In genomic region chr11:97343619-97344018, GRCm38 (mm10) we compare ENCODE assay signal across 9 mouse cellular contexts. TPM values are rescaled to one million over a fixed set of nuclear protein-coding genes. Genes with fewer than 3 reads are reported as not detected.
DNase-seq lines count a peak whose midpoint lies in the region; ATAC-seq and TF ChIP-seq lines count a peak whose summit lies in the region.
"Had no signal": no experiment of that assay in that cellular context is flagged by ENCODE, and none has a peak within 500 bp of the region (broad histone marks: within the 10 kb centered on the region; RNA-seq: fewer than 3 reads in every experiment).

No protein-coding gene starts in this region.

- peaks cover 70% of the 10 kb centered on the region for H3K27me3 ChIP-seq in G1E (ENCODE audit: insufficient read depth, low read length)
- no peaks in the 10 kb centered on the region for H3K27me3 ChIP-seq in limb, embryonic 13.5 days

- no peak overlapping the region for H3K27ac ChIP-seq in limb, embryonic 13.5 days
- H3K27ac ChIP-seq: midbrain, embryonic 12.5 days had no signal

- WGBS in limb, embryonic 13.5 days: 22% methylated on average over 17 of the region's 17 CpGs

- H3K9me3 ChIP-seq in G1E (replicated peaks): no peaks in the 10 kb centered on the region
- no peaks in the 10 kb centered on the region for H3K9me3 ChIP-seq in limb, embryonic 13.5 days
- H3K9me3 ChIP-seq: midbrain, embryonic 12.5 days had no signal

- peaks cover 20% of the 10 kb centered on the region for H3K4me1 ChIP-seq in G1E (ENCODE audit: insufficient read depth, low read depth, low read length)
- peaks cover 14% of the 10 kb centered on the region for H3K4me1 ChIP-seq in limb, embryonic 13.5 days
- H3K4me1 ChIP-seq: midbrain, embryonic 12.5 days had no signal

- H3K9ac ChIP-seq in limb, embryonic 13.5 days: 0 out of 2 replicates have a peak overlapping the region, but pooled peaks have one; percentile 35
- H3K9ac ChIP-seq: midbrain, embryonic 12.5 days had no signal

- DNase-seq in gastrocnemius, adult 18-20 months (ENCODE audit: low spot score): peak; percentile 47
- no peak for DNase-seq in gastrocnemius, postnatal 4 days (ENCODE audit: low spot score in 2 of 2)
- DNase-seq in G1E (ENCODE audit: low spot score) (peak; percentile 43), MN1 (ENCODE audit: low spot score) (no peak)
- DNase-seq in naive thymus-derived CD4-positive, alpha-beta T cell, adult 2 months (ENCODE audit: low read depth): peak; percentile 73
- DNase-seq in Muller cell, postnatal 12 days (ENCODE audit: inconsistent ontology term): no peak

- H3K4me3 ChIP-seq in G1E (ENCODE audit: low read depth, low read length): peak overlapping the region; percentile 37; the same call in 1 of the 2 replicates
- no peak overlapping the region for H3K4me3 ChIP-seq in limb, embryonic 13.5 days
- H3K4me3 ChIP-seq: midbrain, embryonic 12.5 days had no signal

- ATAC-seq in G1E (ENCODE audit: extremely low read depth, insufficient number of reproducible peaks, low FRiP score, poor library complexity, severe bottlenecking): no peak
- ATAC-seq in granulocyte monocyte progenitor cell, adult 5-6 weeks (replicated peaks; ENCODE audit: poor library complexity, severe bottlenecking): peak; percentile 84
- no peak for ATAC-seq in limb, embryonic 13.5 days (ENCODE audit: low FRiP score, low read depth)

- H3K4me2 ChIP-seq in limb, embryonic 13.5 days (replicated peaks): peak overlapping the region; percentile 23; the same call in 1 of the 2 replicates
- H3K4me2 ChIP-seq: midbrain, embryonic 12.5 days had no signal

- no peaks in the 10 kb centered on the region for H3K36me3 ChIP-seq in G1E (replicated peaks)
- H3K36me3 ChIP-seq in limb, embryonic 13.5 days: no peaks in the 10 kb centered on the region
- H3K36me3 ChIP-seq: midbrain, embryonic 12.5 days had no signal

- TF ChIP-seq CTCF in G1E (IDR thresholded peaks at IDR 0.05; ENCODE audit: low read depth, low read length): peak; percentile 39; the same call in 1 of the 2 replicates

RNA-seq across cellular contexts. Expression of gene Gpr179, which starts 8.3 kb away (rescaled TPM):
- under 1 TPM in 1 of 2 experiments, not detected in 1; 0.02 TPM for total RNA-seq in gastrocnemius, adult 18-20 months (2021)
- total RNA-seq in gastrocnemius, postnatal 4 days (2021): under 1 TPM; 0.22 to 0.29 TPM
- total RNA-seq in G1E (2014; fragmentation: Nextera tagmentation) (not detected in 2 replicates), G1E (2017) (0.06 and 0.11 TPM in 2 replicates)
- polyA plus RNA-seq in G1E (2012): 0.01 and 0.02 TPM in 2 replicates
- 0.71 TPM in 1 of 2 replicates, not detected in the other for total RNA-seq in granulocyte monocyte progenitor cell, adult 5-6 weeks (2014; fragmentation: Nextera tagmentation)
- total RNA-seq in granulocyte monocyte progenitor cell, adult 5-6 weeks (2017): 0.10 and 0.17 TPM in 2 replicates
- 0.04 and 0.09 TPM in 2 replicates for polyA plus RNA-seq in limb, embryonic 13.5 days (2015; fragmentation: Nextera tagmentation; extraction: Ambion mirVana)

RNA-seq across cellular contexts. Expression of gene Socs7, which starts 18.7 kb away (rescaled TPM):
- total RNA-seq in gastrocnemius, adult 18-20 months (2021): 10 to 100 TPM; 43.0 to 43.5 TPM
- 10 to 100 TPM; 33.4 to 34.5 TPM for total RNA-seq in gastrocnemius, postnatal 4 days (2021)
- total RNA-seq in G1E (2014; fragmentation: Nextera tagmentation): 14.9 and 49.0 TPM in 2 replicates
- 11.3 and 15.4 TPM in 2 replicates for total RNA-seq in G1E (2017)
- polyA plus RNA-seq in G1E (2012): 5.2 and 6.0 TPM in 2 replicates
- total RNA-seq in granulocyte monocyte progenitor cell, adult 5-6 weeks (2014; fragmentation: Nextera tagmentation): 5.5 and 6.3 TPM in 2 replicates
- total RNA-seq in granulocyte monocyte progenitor cell, adult 5-6 weeks (2017): 7.9 and 9.5 TPM in 2 replicates
- polyA plus RNA-seq in limb, embryonic 13.5 days (2015; fragmentation: Nextera tagmentation; extraction: Ambion mirVana): 4.4 and 4.9 TPM in 2 replicates

RNA-seq across cellular contexts. Expression of gene Mrpl45, which starts 28.1 kb away (rescaled TPM):
- total RNA-seq in gastrocnemius, adult 18-20 months (2021): 10 to 100 TPM; 33.6 to 39.0 TPM
- total RNA-seq in gastrocnemius, postnatal 4 days (2021): 10 to 100 TPM; 25.9 to 31.0 TPM
- total RNA-seq in G1E (2014; fragmentation: Nextera tagmentation): 77.5 and 85.1 TPM in 2 replicates
- total RNA-seq in G1E (2017): 46.3 and 46.8 TPM in 2 replicates
- polyA plus RNA-seq in G1E (2012): 8.3 and 13.1 TPM in 2 replicates
- total RNA-seq in granulocyte monocyte progenitor cell, adult 5-6 weeks (2014; fragmentation: Nextera tagmentation): 26.6 and 36.0 TPM in 2 replicates
- total RNA-seq in granulocyte monocyte progenitor cell, adult 5-6 weeks (2017): 25.7 and 26.6 TPM in 2 replicates
- polyA plus RNA-seq in limb, embryonic 13.5 days (2015; fragmentation: Nextera tagmentation; extraction: Ambion mirVana): 42.5 and 45.8 TPM in 2 replicates

Comparison
In these comparisons a context has a peak if more than half of its experiments do, and no peak if none do; other contexts are left out.
1. DNase-seq: peak in gastrocnemius, adult 18-20 months (single experiment), G1E (single experiment) and naive thymus-derived CD4-positive, alpha-beta T cell, adult 2 months (single experiment); none in gastrocnemius, postnatal 4 days (0 of 2), Muller cell, postnatal 12 days (single experiment) and MN1 (single experiment).